Mouse (Mus musculus): Measurements from ENCODE around the gene Slc11a2.
"Not testable (repeated sequence)": the region's sequence is repeated elsewhere in the genome, so short reads cannot be mapped to it uniquely, and the experiment has no call there.

The Slc11a2 gene

DNA sequence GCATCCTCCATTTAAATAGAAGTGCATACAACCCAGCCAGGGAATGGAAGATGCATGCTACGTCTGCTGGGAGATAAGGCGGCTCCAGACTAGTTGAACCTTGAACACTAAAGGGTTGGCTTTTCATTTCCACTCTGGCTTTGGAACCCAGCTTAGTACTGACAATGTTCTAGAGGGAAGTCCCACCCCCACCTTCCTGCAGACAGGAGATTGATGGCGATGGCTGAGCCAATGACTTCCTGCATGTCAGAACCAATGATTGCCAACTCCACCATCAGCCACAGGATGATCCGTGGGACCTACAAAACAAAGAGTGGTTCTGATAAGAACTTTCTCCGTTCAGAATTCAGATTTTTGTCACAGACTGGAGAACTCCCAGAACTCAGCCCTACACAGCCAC is 18.8 kb downstream of the Slc11a2 start:
- no peak for DNase-seq (ENCODE audit: extremely low read depth, low read depth, low spot score)

DNA sequence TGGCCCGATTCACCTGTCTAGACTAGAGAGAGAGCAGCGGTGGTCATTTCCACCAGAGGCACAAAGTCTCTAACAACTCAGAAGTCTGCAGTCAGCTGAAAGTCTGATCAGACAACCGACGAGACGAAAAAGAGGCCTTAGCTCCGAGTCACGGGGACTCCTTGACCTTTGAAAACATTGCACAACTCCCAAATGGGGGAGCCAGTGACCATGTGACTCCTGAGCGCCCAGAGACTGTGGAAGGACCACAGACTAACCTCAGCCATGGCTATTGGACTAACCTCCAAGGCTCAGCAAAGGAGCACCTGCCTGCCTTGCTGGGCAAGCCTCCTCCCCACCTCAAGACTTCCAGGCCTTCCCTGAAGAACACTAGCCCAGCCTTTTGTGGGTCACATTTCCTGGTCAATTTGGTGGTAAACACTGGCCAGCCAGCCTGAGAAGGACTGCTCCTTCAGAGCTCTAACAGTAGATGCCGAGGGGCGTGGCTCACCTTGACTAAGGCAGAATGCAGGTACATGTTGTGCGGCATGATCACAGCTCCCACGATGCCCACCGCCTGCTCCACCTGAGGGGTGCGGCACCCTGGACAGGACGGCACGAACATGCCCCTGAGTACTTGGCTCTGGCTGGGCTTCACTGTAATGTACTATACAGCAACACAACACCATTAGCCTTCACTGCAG is 21.4 kb downstream of the Slc11a2 start:
- DNase-seq (ENCODE audit: extremely low read depth, low read depth, low spot score): no peak

DNA sequence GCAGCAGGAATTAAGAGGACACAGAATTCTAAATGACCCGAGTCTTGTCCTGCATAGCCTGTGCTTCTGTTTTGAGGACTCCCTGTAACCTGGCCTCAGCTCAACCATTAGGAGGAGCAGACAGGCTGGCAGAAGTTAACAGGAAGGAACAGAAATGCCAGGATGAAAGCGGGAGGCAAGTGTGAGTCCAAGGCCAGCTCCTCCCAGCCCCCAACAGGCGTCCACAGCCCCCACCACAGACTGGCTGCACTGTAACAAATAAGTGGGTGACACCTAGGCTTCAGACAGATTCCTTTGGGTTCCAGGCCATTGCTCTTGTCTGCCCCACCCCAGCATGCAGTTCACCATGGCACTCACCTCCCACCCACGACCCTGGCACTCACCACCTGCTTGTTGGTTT is 22.1 kb downstream of the Slc11a2 start:
- DNase-seq (ENCODE audit: extremely low read depth, low read depth, low spot score): no peak

DNA sequence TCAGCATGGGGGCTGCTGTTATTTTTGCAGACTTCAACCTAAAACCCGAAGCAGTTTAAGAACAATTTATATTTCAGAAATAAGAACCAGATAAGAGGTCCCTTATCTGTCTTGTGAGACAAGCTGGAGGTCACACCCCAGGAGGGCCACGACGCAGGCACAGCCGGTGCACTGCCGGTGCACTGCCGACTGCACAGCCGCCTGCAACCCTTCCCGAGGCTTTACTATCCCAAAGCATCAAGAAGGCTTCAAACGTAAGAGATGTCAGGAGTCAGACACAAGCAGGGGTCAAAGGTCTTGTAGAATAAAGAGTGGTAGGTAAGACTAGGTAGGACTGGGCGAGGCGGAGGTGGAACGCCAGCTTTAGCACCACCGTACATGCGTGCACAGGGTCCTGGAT is 22.5 kb downstream of the Slc11a2 start:
- no peak for DNase-seq (ENCODE audit: extremely low read depth, low read depth, low spot score)

DNA sequence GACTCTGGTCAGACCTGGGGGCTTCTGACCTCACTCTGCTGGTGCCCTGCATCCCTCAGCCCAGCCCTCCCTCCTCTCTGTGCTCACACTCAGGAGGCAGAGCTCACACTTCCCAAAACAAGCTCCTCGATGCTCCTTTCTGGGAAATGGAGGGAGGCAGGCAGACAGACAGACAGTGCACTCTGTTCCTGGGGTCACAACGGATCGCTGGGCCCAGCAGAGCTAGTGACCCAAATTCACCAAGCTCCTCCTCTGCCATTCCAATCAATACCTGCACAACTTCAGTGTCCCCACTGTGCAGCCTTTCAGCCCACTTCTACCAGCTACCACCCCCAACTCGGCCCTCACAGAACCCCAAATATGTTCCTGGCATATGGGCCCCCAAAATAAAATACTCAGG is 23.1 kb downstream of the Slc11a2 start:
- no peak for DNase-seq (ENCODE audit: extremely low read depth, low read depth, low spot score)

DNA sequence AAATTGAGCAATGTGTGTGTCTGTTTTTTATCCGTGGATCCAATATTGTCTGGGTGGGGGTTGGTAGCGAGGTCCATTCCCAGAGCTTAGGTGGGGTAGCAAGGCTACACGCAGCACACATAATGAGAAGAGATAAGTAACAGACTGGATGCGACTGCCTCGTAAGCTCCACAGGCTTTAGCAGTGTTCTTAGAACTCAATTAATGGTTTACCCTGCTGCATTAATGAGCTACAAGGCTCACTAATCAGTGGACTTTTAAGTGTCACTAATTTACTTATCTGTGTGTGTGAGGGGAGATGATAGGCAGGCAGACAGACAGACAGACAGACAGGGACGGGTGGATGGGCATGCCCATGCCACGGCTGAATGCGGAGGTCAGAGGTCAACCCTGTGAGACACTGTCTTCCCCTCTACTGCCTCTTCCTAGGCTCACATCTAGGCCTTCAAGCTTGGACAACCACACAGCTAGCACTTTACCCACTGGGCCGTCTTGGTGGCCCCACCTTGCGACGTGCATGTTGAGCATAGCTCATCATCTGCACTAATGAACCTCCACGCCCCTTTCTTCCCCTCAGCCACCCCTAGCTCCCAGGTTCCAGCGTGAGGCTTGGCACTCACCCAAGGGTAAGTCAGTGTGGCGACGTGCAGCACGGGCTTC is 24.2 kb downstream of the Slc11a2 start:
- no peak for DNase-seq (ENCODE audit: extremely low read depth, low read depth, low spot score)

DNA sequence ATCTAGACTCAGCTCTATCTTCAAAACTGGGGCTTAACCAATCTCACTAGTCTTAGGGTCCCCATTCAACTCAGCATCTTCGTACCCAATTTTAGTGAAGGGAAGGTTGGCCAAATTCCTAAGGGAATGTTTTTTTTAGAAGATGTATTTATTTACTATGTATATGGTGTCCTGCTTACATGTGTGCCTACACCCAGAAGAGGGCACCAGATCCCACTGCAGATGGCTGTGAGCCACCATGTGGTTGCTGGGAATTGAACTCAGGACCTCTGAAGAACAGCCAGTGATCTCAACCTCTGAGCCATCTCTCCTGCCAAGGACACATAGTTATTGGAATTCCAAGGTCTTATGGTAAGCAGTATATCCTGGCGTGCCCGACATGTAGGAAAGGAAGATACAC is 29.3 kb downstream of the Slc11a2 start:
- no peak for DNase-seq (ENCODE audit: extremely low read depth, low read depth, low spot score)

DNA sequence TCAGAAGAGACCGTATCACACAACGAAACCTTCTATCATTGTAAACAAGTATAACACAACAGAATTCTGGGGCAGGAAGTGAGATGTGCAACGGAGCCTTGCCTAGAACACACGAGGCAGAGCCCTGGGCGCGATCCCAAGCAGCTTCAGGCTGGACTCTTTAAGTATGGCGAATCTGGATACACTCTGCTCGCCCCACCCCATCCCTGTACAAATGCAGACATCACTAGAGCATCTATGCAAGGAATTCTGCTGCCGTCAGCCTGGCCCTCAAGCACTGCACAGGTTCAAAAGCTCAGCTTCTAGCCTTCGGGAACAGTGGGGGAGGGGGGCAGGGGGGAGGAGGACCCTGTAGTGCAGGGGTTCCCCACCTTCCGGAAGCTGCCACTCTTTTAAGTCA is 31.9 kb downstream of the Slc11a2 start:
- DNase-seq (ENCODE audit: extremely low read depth, low read depth, low spot score): no peak

DNA sequence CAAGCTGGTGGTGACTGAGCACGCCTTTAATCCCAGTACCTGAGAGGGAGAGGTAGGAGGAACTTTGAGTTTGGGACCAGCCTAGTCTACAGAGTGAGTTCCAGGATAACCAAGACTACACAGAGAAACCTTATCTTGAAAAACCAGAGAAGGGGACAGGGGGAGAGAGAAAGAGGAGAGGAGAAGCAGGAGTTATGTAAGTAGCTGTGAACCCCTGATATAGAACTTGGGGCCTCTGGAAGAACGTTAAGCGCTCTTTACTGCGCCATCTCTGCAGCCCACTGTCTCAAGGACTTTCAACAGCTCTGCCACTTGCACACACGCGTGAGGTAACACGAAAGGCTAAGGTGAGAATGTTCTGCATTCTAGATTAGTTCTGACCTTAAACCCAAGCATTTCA is 33.3 kb downstream of the Slc11a2 start:
- no peak for DNase-seq (ENCODE audit: extremely low read depth, low read depth, low spot score)

DNA sequence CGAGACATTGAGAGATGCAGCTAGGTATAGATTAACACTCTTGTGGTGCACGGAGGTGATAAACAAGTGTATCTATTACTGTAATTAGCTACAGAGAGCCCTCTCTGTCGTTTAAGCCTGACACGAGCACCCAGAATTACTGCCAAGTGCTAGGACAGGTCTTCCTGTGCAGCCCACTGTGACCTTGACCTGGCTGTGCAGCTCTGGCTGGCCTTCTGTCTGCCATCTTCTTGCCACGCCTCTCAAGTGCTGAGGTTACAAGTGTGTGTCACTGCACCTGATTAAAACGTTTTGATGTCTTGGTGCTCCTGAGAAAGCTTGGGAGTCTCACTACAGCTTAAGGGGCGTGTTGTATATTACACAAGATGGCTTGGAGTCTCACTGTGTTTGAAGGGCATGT is 33.8 kb downstream of the Slc11a2 start:
- no peak for DNase-seq (ENCODE audit: extremely low read depth, low read depth, low spot score)

DNA sequence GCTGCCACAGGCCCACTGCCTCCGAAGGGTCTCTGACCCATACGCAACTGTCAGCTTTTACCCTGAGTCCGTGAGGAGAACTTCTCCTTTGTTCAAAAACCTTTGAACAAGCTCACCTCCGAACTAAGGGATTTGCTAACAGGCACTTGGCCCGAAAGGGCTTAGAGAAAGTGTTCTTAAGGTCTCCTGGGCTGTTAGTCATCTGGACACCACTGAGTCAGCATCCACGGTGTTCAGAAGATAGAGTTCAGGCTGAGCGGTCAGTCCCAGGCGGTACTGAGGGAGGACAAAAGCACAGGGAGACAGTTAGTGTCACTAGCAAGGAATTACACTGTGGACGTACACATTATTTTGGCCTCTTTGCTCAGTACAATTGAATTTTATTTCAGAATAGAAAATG is 36.0 kb downstream of the Slc11a2 start:
- DNase-seq (ENCODE audit: extremely low read depth, low read depth, low spot score): no peak

DNA sequence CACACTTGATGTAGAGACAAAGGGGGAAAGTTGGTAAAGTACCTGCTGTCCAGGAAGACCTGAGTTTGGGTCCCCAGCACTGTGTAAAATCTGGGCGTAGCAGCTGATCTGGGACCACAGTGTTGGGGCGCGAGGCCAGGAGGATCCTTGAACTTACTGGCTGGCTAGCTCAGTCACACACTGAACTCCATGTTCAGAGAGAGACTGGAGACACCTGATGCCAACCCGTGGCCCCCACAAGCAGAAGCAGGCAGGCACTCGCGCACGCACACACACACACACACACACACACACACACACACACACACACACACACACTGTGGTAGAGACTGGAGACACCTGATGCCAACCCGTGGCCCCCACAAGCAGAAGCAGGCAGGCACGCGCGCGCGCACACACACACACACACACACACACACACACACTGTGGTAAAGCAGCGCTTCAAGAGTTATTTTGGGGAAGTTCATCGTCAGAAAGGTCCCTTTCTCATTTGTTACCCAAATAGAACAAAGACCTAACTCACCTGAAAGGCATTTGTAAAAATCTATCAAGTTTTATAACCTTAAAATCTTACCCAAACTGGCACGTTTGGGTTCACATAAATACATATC is 36.5 kb downstream of the Slc11a2 start:
- no peak for DNase-seq (ENCODE audit: extremely low read depth, low read depth, low spot score)

DNA sequence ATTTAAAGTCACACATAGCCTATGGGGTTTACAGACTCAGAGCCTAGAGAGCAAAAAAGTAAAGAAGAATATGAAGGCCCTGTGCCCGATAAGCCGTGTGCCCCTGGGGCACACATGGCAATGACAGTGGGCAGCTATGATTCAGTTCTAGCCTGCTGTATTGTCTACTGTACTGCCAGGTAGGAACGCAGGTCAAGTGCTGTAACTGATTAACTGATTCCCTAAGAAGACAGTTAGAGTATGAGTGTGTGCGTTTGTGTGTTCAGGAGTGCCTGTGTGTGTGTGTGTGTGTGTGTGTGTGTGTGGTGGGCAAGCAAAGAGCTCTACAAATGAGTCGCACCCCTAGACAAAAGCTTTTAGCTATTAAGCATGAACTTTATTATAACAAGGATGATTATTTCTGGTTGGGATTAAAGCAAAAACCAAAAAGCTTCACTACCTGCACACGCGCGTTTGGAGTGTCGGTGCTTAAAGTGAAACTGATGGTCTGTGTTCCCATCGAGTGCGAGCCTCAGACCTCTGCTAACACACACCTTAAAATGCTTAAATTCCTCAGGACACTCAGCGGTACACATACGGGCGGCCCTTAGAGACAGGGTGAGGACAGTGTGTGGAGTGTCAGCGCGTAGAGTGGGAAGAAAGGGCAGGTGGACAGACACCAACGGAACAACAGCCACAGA is 37.2 kb downstream of the Slc11a2 start:
- no peak for DNase-seq (ENCODE audit: extremely low read depth, low read depth, low spot score)

DNA sequence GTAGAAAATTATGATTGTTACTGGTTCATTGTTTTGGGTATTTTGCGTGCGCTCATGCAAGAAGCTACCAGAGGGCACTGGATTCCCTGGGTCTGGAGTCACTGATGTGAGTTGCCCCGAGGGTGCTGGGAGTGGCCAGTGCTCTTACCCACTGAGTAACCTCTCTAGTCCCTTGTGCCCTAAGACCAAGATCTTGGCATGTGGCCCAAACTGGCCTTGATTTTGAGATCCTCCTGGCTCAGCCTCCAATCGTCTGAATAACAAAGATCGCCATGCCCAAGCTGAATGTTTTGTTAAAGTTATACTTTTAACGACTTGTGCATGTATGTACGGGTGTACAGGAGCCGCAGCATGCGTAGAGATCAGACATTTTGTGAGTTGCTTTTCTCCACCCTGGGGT is 39.2 kb downstream of the Slc11a2 start:
- no peak for DNase-seq (ENCODE audit: extremely low read depth, low read depth, low spot score)

DNA sequence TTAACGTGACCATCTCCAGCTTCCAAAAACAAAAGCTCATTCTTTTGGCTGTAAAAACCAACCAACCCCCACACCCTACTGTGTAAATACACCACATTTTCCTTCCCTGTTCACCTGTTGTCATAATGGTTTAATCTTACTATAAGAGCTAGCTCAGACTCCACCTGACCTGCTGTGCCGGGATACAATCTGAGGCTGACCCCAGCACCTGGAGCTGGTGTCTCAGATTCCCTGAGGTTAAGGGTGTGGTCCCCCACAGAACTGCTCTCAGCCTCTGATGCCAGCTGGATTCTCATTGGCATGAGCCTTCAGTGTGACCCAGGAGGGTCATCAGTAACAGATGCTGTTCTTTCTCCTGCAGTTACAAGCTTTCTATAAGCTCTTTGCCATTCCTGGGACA is 44.8 kb downstream of the Slc11a2 start:
- no peak for DNase-seq (ENCODE audit: extremely low read depth, low read depth, low spot score)

DNA sequence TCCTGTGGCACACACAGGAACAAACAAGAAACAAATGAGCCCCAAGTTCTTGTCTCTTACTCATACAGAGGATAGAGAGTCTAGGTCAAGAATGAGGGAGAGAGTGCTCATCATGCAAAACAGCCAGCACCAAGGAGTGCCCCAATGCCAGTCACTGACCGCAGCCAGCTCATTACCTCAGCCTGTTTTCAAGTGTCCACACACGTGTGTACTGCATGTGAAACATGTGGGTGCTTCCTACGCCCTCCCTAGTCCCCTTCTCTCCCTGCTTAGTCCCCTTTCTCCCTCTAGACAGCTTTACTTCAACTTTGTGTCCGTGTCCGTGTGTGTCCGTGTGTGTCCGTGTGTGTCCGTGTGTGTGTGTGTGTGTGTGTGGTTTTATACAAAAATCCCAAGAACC is 45.2 kb downstream of the Slc11a2 start:
- DNase-seq (ENCODE audit: extremely low read depth, low read depth, low spot score): no peak

DNA sequence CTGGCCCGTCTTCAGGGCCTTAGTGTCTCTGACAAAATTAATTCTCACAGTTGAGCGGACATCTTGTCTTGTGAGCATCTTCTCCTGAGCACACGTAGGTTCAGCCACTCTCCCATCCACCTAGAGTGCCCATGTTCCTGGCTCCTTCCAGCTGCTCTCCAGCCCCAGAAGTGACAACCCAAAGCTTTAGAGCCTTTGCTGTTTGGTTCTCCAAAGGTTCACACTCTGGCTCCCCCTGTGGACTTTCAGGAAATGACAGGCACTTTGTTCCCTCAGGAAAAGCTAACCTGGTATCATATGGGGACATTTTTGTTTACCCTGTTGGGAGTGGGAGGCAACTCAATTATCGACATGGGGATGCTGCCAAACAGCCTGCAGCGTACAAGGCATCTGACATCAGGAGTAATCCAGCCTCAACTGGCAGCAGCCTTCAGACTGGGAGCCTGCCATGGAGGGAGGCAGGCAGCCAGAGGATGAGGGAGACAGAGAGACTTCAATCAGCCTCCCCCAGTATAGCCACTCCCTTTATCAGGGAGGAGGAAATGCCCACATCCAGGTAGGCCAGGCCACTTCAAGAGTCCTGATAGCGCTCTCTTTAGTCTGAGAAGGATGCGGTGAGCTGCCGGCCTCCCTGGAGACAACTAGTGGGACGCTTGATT is 46.9 kb downstream of the Slc11a2 start:
- DNase-seq (ENCODE audit: extremely low read depth, low read depth, low spot score): not testable (repeated sequence)

DNA sequence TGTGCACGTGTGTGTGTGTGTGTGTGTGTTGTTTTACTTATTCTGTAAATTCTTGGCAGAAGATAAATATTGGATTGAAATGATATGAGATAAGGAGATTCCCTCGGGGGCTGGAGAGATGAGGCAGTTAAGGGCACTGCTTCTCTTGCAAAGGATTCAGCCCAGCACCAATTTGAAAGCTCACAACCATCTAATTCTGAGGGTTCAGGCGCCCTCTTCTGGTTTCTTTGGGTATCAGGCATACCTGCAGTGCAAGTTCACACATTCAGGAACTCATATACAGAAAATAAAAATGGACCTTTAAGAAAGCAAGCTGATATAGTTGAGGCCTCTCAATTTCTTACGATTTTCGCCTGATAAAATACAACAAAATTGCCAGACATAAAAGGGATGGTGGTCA is 49.8 kb downstream of the Slc11a2 start:
- no peak for DNase-seq (ENCODE audit: extremely low read depth, low read depth, low spot score)

DNA sequence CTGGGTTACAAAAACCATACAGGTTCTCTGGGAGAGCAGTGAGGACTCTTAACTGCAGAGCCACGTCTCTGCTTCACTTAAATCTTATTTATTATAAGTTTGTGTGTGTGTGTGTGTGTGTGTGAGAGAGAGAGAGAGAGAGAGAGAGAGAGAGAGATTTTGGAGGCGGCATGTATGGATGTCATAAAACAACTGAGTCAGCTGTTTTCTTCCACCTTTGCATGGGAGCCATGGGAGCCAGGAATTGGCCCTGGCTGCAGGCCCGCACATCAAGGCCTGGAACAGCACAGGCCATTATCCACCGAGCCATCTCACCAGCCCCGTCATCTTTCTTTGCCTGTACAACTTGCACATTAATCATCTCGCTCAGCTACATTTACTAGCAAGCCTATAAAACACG is 57.8 kb downstream of the Slc11a2 start:
- no peak for DNase-seq (ENCODE audit: extremely low read depth, low read depth, low spot score)

DNA sequence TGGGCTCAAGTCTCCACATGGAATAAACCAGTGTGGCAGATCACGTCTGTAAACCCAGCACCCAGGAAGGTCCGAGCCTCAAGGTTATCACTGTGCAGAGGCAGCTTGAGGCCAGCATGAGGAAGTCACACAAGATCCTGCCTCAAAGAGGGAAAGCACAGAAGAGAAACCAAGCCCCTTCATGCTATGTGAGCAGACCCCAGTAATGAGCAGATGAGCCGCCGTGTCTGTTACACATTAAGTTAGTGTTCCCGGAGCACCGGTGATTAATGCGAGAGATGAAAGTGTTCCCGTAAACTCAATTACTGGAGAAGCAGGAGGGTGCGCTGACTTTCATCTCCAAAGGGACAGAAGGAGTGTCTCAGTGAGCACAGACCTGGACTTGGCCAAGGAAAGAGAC is 58.9 kb downstream of the Slc11a2 start:
- DNase-seq (ENCODE audit: extremely low read depth, low read depth, low spot score): not testable (repeated sequence)

DNA sequence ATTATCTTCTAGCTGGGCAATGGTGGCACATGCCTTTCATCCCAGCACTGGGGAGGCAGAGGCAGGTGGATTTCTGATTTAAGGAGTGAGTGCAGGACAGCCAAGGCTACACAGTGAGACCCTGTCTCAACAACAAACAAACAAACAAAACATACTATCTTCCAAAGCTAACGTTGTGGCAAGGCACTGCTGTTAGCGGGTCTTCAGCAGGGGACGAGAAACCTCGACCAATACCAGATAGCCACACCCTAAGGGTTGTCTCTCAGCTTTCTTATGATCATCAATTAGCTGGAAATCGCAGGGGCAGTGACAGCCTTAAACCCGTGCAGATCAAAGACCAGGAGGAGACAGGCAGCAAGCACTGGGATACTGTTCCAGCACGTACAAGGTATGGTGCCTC is 60.6 kb downstream of the Slc11a2 start, which contains the start of gene Higd1c:
Higd1c (plus strand) TSS at position 301 of the 400 bp plus-strand sequence.
- no peak for DNase-seq (ENCODE audit: extremely low read depth, low read depth, low spot score)
